In genomic region chr1:74236590-74237317, GRCm38 (mm10) we compare ENCODE assay signal across 8 mouse cellular contexts. TPM values are rescaled to one million over a fixed set of nuclear protein-coding genes. Genes with fewer than 3 reads are reported as not detected.
DNase-seq lines count a peak whose midpoint lies in the region; ATAC-seq lines count a peak whose summit lies in the region.

No protein-coding gene starts in this region.

- H3K27ac ChIP-seq in intestine, embryonic 14.5 days (ENCODE audit: low read depth) = peak overlapping the region; percentile 91
- H3K27ac ChIP-seq in liver, embryonic 15.5 days (replicated peaks) = peak overlapping the region; percentile 96

- ATAC-seq in intestine, embryonic 14.5 days (replicated peaks; ENCODE audit: low FRiP score, low TSS enrichment, low read depth) = peak; percentile 34
- ATAC-seq in liver, embryonic 15.5 days (ENCODE audit: insufficient read depth) = peak; percentile 67

- no peaks in the 10 kb centered on the region for H3K36me3 ChIP-seq in intestine, embryonic 14.5 days (ENCODE audit: control insufficient read depth, insufficient read depth, low read length)
- H3K36me3 ChIP-seq in liver, embryonic 15.5 days (replicated peaks) = no peaks in the 10 kb centered on the region

- H3K4me1 ChIP-seq in intestine, embryonic 14.5 days (replicated peaks; ENCODE audit: control insufficient read depth, insufficient read depth, low read length) = peaks cover 37% of the 10 kb centered on the region
- peaks cover 54% of the 10 kb centered on the region for H3K4me1 ChIP-seq in liver, embryonic 15.5 days (replicated peaks)

- peak; percentile 40 for DNase-seq in layer of hippocampus, adult 9-11 months
- no peak for DNase-seq in layer of hippocampus, postnatal 36 days
- peak; percentile 49 for DNase-seq in c-Kit-negative CD71-positive TER-119-positive erythroid progenitor cells, embryonic 14.5 days (ENCODE audit: low read depth, low spot score)
- peak; percentile 53 for DNase-seq in gastrocnemius, postnatal 10 days
- DNase-seq in intestine, embryonic 14.5 days (ENCODE audit: low spot score) = no peak
- peak; percentile 54 for DNase-seq in naive thymus-derived CD4-positive, alpha-beta T cell, adult 2 months (ENCODE audit: low read depth)
- peak; percentile 65 for DNase-seq in thymus, postnatal 14 days

- H3K4me2 ChIP-seq in intestine, embryonic 14.5 days (ENCODE audit: low read length) = peak overlapping the region; percentile 74
- peak overlapping the region; percentile 85 for H3K4me2 ChIP-seq in liver, embryonic 15.5 days

- no peaks in the 10 kb centered on the region for H3K27me3 ChIP-seq in intestine, embryonic 14.5 days (replicated peaks; ENCODE audit: control insufficient read depth, insufficient read depth, low read length)
- H3K27me3 ChIP-seq in liver, embryonic 15.5 days = no peaks in the 10 kb centered on the region

- WGBS in intestine, embryonic 14.5 days = under 1% methylated on average over 48 of the region's 57 CpGs
- under 1% methylated on average over 52 of the region's 57 CpGs for WGBS in liver, embryonic 15.5 days (ENCODE audit: insufficient replicate concordance)

- peak overlapping the region; percentile 95 for H3K9ac ChIP-seq in intestine, embryonic 14.5 days (ENCODE audit: low read length)
- peak overlapping the region; percentile 93 for H3K9ac ChIP-seq in liver, embryonic 15.5 days

- no peaks in the 10 kb centered on the region for H3K9me3 ChIP-seq in intestine, embryonic 14.5 days (ENCODE audit: control insufficient read depth, low read length)
- no peaks in the 10 kb centered on the region for H3K9me3 ChIP-seq in liver, embryonic 15.5 days (replicated peaks)

- peak overlapping the region; percentile 99 for H3K4me3 ChIP-seq in intestine, embryonic 14.5 days (ENCODE audit: low read depth, low read length)
- peak overlapping the region; percentile 92 for H3K4me3 ChIP-seq in liver, embryonic 15.5 days (replicated peaks)

RNA-seq across cellular contexts. Expression of gene Arpc2, which starts 0.9 kb away (rescaled TPM):
- total RNA-seq in layer of hippocampus, postnatal 36 days (2021) = 100 to 1,000 TPM; 394 to 402 TPM
- 100 to 1,000 TPM; 104 to 116 TPM for total RNA-seq in gastrocnemius, postnatal 10 days (2021)
- 436 and 457 TPM in 2 replicates for polyA plus RNA-seq in intestine, embryonic 14.5 days (2014; fragmentation: Nextera tagmentation; extraction: Ambion mirVana)
- polyA plus RNA-seq in liver, embryonic 15.5 days (2015; fragmentation: Nextera tagmentation; extraction: Ambion mirVana) = 176 and 191 TPM in 2 replicates

RNA-seq across cellular contexts. Expression of gene Gpbar1, which starts 41.6 kb away (rescaled TPM):
- not detected for total RNA-seq in layer of hippocampus, postnatal 36 days (2021)
- total RNA-seq in gastrocnemius, postnatal 10 days (2021) = under 1 TPM in 1 of 2 experiments, not detected in 1; 0.25 TPM
- polyA plus RNA-seq in intestine, embryonic 14.5 days (2014; fragmentation: Nextera tagmentation; extraction: Ambion mirVana) = 9.1 and 10.7 TPM in 2 replicates
- 0.29 and 0.68 TPM in 2 replicates for polyA plus RNA-seq in liver, embryonic 15.5 days (2015; fragmentation: Nextera tagmentation; extraction: Ambion mirVana)

RNA-seq across cellular contexts. Expression of gene Cxcr1, which starts 42.3 kb away (rescaled TPM):
- total RNA-seq in layer of hippocampus, postnatal 36 days (2021) = not detected
- total RNA-seq in gastrocnemius, postnatal 10 days (2021) = not detected
- polyA plus RNA-seq in intestine, embryonic 14.5 days (2014; fragmentation: Nextera tagmentation; extraction: Ambion mirVana) = not detected in 2 replicates
- not detected in 2 replicates for polyA plus RNA-seq in liver, embryonic 15.5 days (2015; fragmentation: Nextera tagmentation; extraction: Ambion mirVana)

RNA-seq across cellular contexts. Expression of gene Aamp, which starts 47.8 kb away (rescaled TPM):
- total RNA-seq in layer of hippocampus, postnatal 36 days (2021) = 100 to 1,000 TPM; 148 to 159 TPM
- 10 to 100 TPM; 90.7 to 94.4 TPM for total RNA-seq in gastrocnemius, postnatal 10 days (2021)
- 252 and 269 TPM in 2 replicates for polyA plus RNA-seq in intestine, embryonic 14.5 days (2014; fragmentation: Nextera tagmentation; extraction: Ambion mirVana)
- polyA plus RNA-seq in liver, embryonic 15.5 days (2015; fragmentation: Nextera tagmentation; extraction: Ambion mirVana) = 93.1 and 113 TPM in 2 replicates

RNA-seq across cellular contexts. Expression of gene Pnkd, which starts 48.0 kb away (rescaled TPM):
- 100 to 1,000 TPM; 168 to 188 TPM for total RNA-seq in layer of hippocampus, postnatal 36 days (2021)
- 10 to 100 TPM; 69.7 to 70.5 TPM for total RNA-seq in gastrocnemius, postnatal 10 days (2021)
- 139 and 142 TPM in 2 replicates for polyA plus RNA-seq in intestine, embryonic 14.5 days (2014; fragmentation: Nextera tagmentation; extraction: Ambion mirVana)
- polyA plus RNA-seq in liver, embryonic 15.5 days (2015; fragmentation: Nextera tagmentation; extraction: Ambion mirVana) = 32.0 and 34.7 TPM in 2 replicates

Comparison
In these comparisons a context has a peak if more than half of its experiments do, and no peak if none do; other contexts are left out.
1. DNase-seq: peak in layer of hippocampus, adult 9-11 months (single experiment), c-Kit-negative CD71-positive TER-119-positive erythroid progenitor cells, embryonic 14.5 days (single experiment), gastrocnemius, postnatal 10 days (single experiment), naive thymus-derived CD4-positive, alpha-beta T cell, adult 2 months (single experiment) and thymus, postnatal 14 days (single experiment); none in layer of hippocampus, postnatal 36 days (0 of 2) and intestine, embryonic 14.5 days (single experiment).